Mouse (Mus musculus) embryo, embryonic 9.5 days (tissue): Measurements from ENCODE around the gene Cdkn2a.

Experiments
- DNase-seq: peaks from one replicate; pipeline ENCODE4 v3.0.0-alpha.2; 2017; ENCODE audit errors: extremely low spot score

Cdkn2a gene

GRCm38 (mm10) chr4:89294486-89295440 lies at the start of gene Cdkn2a:
Cdkn2a (minus strand) TSS chr4:89294653.
- DNase-seq: peak; percentile 71

DNA sequence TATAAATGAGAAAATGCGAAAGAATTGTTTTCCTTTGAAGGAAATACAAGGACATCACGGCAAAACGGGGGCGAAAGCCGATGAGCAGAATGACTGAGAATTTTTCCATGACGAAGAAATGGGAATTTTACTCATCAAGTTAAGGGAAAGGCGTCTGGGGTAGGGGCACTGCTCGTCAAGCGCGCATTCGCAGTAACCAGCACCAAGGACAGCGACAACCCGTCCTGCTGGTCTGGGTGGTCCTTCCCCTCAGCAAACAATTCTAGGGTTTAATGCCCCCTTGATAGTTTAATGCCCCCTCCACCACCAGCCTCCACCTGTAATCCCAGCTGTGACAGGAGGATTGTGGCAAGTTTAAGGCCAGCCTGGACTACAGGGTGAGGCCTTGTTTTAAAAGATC lies 19.0 kb upstream of the Cdkn2a start:
- no peak for DNase-seq

DNA sequence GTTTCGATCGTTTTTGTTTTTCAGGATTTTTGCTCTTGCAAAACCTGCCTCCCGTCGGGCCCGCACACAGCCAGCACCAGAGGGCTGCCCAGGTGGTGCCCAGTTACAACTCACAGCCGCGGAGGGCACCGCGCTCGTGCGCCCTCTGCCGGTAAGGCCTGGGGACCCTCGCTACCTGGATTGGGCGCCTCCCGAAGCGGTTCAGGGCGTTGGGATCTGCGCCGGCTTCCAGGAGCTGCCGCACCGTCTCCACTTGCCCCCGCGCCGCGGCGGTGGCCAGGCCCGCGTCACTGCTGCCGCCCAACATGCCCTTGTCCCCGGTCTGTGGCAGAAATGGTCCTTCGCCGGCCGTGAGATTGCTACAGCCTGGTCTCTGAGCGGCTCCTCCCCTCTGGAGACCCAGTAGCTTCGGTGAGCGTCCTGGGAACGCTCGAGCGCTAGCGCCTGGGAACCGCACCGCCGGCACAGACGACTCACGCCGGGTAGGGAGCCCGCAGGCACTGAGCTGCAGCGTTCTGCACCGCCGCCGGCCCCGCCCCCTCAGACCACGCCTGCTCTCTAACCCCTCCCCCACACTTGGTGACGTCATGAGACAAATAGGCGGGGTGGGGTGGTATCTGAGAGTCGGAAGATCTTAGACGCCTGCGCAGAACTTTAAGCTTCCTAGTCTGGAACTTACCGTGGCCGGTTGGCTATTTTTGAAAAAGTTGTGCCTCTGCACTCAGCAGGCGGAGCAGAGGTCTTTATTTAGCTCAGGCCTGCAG lies 16.2 kb upstream of the Cdkn2a start, which contains the start of gene Cdkn2b:
Gene Cdkn2b, minus strand, starts transcription at position 549 of the 764 bp plus-strand sequence.
- DNase-seq: peak; percentile 91

DNA sequence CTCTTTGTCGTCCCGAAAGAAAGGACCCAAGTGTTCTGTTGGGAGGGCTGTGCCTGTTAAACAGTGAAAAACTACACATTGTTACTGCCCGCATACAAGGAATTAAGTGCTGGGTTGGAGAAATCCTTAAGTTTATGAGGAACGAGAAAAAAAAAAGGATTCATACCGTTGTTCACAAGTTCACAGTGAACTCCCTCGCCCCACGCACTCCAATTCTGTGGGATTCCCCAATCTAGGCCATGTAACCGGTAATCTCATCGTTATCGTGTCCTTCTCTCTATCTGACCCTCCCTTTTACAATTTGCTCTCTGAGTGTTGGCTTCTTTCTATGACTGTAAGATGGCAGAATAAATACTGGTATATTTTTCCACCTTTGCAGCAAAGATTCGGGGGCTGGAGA lies 15.5 kb upstream of the Cdkn2a start:
- no peak for DNase-seq

GRCm38 (mm10) chr4:89308001-89308400 lies 13.5 kb upstream of the Cdkn2a start:
- DNase-seq: no peak

DNA sequence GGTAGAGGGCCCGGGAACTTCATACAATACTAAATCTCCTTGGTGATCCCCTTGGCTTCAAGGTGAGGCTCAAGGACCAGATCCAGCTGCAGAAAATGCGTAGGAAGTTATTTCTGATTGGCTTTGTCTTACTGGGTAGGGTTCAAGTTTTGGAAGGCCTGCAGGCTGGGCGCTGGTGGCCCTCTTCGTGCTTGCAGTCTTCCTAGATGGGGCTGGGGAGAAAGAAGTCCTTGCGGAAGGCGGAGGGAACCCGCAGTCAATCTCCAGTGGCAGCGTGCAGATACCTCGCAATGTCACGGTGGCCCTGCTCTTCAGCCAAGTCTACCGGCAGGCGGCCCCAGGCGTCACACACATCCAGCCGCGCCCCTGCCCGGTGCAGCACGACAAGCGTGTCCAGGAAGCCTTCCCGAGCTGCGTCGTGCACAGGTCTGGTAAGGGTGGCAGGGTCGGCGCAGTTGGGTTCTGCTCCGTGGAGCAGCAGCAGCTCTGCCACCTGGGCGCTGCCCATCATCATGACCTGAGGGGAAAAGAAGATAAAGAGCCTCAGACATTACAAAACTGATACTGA lies 12.4 kb upstream of the Cdkn2a start:
- DNase-seq: no peak

GRCm38 (mm10) chr4:89305691-89306090 lies 11.2 kb upstream of the Cdkn2a start:
- no peak for DNase-seq

- DNase-seq: no peak
These were observed 9.0 kb upstream of the Cdkn2a start for GRCm38 (mm10) chr4:89303281-89303995.

GRCm38 (mm10) chr4:89302129-89302528 lies 7.7 kb upstream of the Cdkn2a start:
- DNase-seq: no peak

DNA sequence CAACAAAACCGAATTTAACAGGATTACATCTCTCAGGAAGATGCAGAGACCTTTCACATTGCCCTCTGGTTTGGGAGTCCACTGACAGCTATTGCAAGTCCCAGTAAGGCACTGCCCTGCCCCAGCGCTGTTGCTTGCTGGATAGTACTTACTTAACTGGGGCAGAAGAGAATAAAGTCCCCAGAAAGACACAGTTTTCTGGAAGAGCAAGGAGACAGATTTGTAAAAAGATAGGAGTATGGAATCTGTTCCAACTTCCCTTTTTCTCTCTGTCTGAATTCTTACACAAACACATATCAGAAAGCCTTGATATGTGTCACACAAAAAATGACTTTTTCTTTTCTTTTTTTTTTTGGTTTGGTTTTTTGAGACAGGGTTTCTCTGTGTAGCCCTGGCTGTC lies 5.3 kb upstream of the Cdkn2a start:
- no peak for DNase-seq

GRCm38 (mm10) chr4:89295441-89296220 lies 1.2 kb upstream of the Cdkn2a start:
- no peak for DNase-seq

DNA sequence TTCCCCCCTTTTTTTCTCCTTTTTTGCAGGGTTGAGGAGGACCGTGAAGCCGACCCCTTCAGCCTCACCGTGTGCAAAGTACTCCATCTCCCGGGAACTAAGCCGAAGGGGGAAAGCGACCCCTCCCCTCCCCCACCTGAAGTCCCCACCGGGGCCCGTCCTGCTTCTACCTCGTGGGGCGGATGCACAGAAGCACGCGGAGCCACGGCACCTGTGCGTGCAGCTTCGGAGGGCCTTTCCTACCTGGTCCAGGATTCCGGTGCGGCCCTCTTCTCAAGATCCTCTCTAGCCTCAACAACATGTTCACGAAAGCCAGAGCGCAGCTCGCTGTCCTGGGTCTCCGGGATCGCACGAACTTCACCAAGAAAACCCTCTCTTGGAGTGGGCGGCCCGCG lies 365 bp downstream of the Cdkn2a start:
- no peak for DNase-seq

DNA sequence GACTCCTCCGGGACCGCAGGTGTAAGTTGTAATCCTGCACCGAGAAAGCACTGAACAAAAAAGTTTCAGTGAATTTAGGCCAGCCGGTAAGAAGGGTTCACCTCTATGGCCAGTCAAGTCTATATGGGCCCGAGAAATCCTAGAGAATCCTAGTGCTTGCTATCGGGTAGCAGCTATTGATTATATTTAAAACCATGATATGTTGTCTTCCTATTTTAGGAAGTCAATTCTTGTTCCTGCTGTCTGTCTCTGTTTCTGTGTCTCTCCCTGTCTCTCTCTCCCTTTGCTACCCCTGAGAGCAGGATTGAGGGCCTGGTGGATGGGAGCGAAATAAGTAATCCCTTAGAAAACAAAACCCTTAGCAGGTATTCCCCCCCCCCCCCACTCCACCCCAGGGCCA lies 937 bp downstream of the Cdkn2a start:
- no peak for DNase-seq

DNA sequence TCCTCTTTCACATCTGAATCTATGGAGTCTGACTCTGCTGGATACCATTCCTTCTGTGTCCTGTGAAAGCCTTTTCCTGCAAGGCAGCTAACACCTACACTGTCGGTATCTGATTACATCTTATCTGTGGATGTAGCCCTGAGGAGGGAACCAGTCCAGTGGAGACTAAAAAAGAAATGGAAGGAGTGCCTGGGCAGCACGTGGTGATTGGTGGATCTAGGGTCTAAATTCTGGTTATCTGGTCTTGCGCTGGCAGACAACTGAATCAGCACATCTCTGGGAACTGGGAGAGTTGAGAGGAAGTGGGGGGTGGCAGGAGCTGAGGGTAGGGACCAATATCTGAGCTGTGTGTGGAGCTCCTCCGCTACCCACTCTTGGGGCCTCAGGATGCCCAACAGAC lies 5.4 kb downstream of the Cdkn2a start:
- DNase-seq: no peak

GRCm38 (mm10) chr4:89286566-89286965 lies 7.9 kb downstream of the Cdkn2a start:
- no peak for DNase-seq

DNA sequence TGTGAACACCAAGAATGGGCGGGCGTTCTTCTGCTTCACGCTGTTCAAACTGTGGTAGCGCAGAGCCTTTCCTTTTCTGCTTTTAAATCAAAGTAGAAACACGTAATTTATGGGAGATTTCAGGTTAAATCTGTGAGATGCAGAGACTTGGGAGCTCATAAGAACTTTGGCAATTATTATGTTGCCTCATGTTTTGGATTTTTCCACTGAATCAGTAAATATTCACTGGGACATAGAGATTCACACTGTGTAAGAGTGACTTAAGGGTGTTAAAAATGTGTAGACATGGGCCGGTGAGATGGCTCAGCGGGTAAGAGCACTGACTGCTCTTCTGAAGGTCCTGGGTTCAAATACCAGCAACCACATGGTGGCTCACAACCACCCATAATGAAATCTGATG lies 8.8 kb downstream of the Cdkn2a start:
- DNase-seq: no peak

DNA sequence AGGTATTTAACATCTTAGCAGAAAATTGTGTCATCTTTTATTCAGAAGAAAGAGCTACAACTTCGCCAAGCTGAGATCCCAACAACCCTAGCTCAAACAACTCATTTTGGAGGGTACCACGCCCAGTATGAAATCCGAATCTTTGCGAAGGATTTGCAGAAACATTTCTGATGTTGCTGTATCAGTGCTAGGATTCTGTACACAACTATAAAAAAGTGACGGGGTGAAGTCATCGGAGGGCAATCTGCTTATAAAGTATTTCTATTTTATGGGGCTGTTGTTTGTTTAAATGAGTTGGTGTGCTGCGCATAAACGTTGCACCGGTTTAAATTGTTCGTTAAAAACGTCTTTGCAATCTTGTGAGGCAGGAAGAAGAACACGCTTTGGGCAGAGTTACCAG lies 11.8 kb downstream of the Cdkn2a start:
- DNase-seq: peak; percentile 28

DNA sequence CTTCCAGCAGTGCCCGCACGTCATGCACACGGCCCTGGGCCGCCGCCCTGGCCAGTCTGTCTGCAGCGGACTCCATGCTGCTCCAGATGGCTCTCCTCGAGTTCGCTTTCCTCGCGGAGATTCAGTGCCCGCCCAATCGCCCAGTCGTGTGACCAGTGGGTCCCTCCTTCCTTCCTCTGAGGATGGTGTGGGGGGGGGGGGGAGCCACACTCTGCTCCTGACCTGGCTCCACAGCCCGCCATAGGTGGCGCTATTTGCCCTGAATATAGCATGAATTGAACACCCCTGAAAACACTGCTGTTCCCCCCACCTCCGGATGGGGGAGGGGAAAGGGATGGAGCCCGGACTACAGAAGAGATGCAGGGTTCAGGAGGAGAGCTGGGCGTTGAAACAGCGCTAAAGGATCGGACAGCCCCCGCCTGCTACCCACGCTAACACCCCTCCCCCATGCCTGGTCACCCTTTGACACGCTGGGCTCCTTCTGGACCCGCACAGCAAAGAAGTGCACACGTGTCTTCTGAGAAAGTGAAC lies 12.4 kb downstream of the Cdkn2a start:
- DNase-seq: peak; percentile 78

GRCm38 (mm10) chr4:89281236-89281635 lies 13.2 kb downstream of the Cdkn2a start:
- DNase-seq: peak; percentile 34

- DNase-seq: no peak
These were observed 14.8 kb downstream of the Cdkn2a start for GRCm38 (mm10) chr4:89279641-89280040.
